Mouse (Mus musculus): ENCODE data around the gene Gm20388. TPM values are rescaled to one million over a fixed set of nuclear protein-coding genes. Genes with fewer than 3 reads are reported as not detected.
A peak's percentile ranks its signal among the peaks of the same experiment; 100 is the strongest.

The Gm20388 gene
- polyA plus RNA-seq, 1 experiment from 2014 or later = not detected

- H3K4me2 ChIP-seq = no peak overlapping the region
- H3K27me3 ChIP-seq (replicated peaks) = peaks cover 93% of the 10 kb centered on the region
- no peaks in the 10 kb centered on the region for H3K36me3 ChIP-seq
- no peak overlapping the region for H3K4me3 ChIP-seq
- WGBS = 79% methylated on average over 12 of the region's 12 CpGs
- H3K9me3 ChIP-seq = no peaks in the 10 kb centered on the region
- peak overlapping the region; percentile 57 for H3K27ac ChIP-seq (replicated peaks)
- no peak overlapping the region for H3K9ac ChIP-seq
- no peak for ATAC-seq (ENCODE audit: extremely low read depth, insufficient number of reproducible peaks, low FRiP score, low TSS enrichment)
- H3K4me1 ChIP-seq = peaks cover 10% of the 10 kb centered on the region
Measured at GRCm38 (mm10) chr8:122712411-122713156, 2801.9 kb downstream of the Gm20388 start.

GRCm38 (mm10) chr8:122713157-122713518 is 2802.5 kb downstream of the Gm20388 start:
- H3K4me3 ChIP-seq = no peak overlapping the region
- H3K36me3 ChIP-seq = no peaks in the 10 kb centered on the region
- H3K9me3 ChIP-seq = no peaks in the 10 kb centered on the region
- no peak overlapping the region for H3K27ac ChIP-seq (replicated peaks)
- no peak overlapping the region for H3K9ac ChIP-seq
- peaks cover 10% of the 10 kb centered on the region for H3K4me1 ChIP-seq
- 87% methylated on average over 5 of the region's 5 CpGs for WGBS
- peaks cover 93% of the 10 kb centered on the region for H3K27me3 ChIP-seq (replicated peaks)
- no peak for ATAC-seq (ENCODE audit: extremely low read depth, insufficient number of reproducible peaks, low FRiP score, low TSS enrichment)
- H3K4me2 ChIP-seq = no peak overlapping the region

GRCm38 (mm10) chr8:122716566-122716965 is 2805.9 kb downstream of the Gm20388 start:
- Histone ChIP-seq H3K9ac (no peak overlapping the region), H3K4me1 (peaks cover 39% of the 10 kb centered on the region), H3K9me3 (no peaks in the 10 kb centered on the region), H3K4me3 (no peak overlapping the region), H3K27me3 (replicated peaks) (peaks cover 79% of the 10 kb centered on the region), H3K27ac (replicated peaks) (no peak overlapping the region), H3K36me3 (no peaks in the 10 kb centered on the region), H3K4me2 (no peak overlapping the region)
- ATAC-seq (ENCODE audit: extremely low read depth, insufficient number of reproducible peaks, low FRiP score, low TSS enrichment) = no peak
- 62% methylated on average over 8 of the region's 8 CpGs for WGBS

GRCm38 (mm10) chr8:122717869-122718509 is 2807.3 kb downstream of the Gm20388 start:
- no peak overlapping the region for H3K9ac ChIP-seq
- no peak overlapping the region for H3K4me3 ChIP-seq
- no peak for ATAC-seq (ENCODE audit: extremely low read depth, insufficient number of reproducible peaks, low FRiP score, low TSS enrichment)
- no peak overlapping the region for H3K27ac ChIP-seq (replicated peaks)
- H3K4me2 ChIP-seq = no peak overlapping the region
- whole genome bisulfite sequencing = 78% methylated on average over 10 of the region's 10 CpGs
- peaks cover 40% of the 10 kb centered on the region for H3K4me1 ChIP-seq
- H3K36me3 ChIP-seq = no peaks in the 10 kb centered on the region
- H3K27me3 ChIP-seq (replicated peaks) = peaks cover 85% of the 10 kb centered on the region
- no peaks in the 10 kb centered on the region for H3K9me3 ChIP-seq

- Histone ChIP-seq H3K36me3 (no peaks in the 10 kb centered on the region), H3K9me3 (no peaks in the 10 kb centered on the region), H3K27ac (replicated peaks) (0 out of 2 replicates have a peak overlapping the region, but pooled peaks have one; percentile 79), H3K27me3 (replicated peaks) (peaks cover 85% of the 10 kb centered on the region), H3K4me2 (peak overlapping the region; percentile 63; the same call in 1 of the 2 replicates), H3K4me1 (peaks cover 44% of the 10 kb centered on the region), H3K9ac (no peak overlapping the region), H3K4me3 (no peak overlapping the region)
- WGBS = 80% methylated on average over 14 of the region's 14 CpGs
- no peak for ATAC-seq (ENCODE audit: extremely low read depth, insufficient number of reproducible peaks, low FRiP score, low TSS enrichment)
Measured at GRCm38 (mm10) chr8:122718711-122719499, 2808.3 kb downstream of the Gm20388 start.

- H3K9me3 ChIP-seq = no peaks in the 10 kb centered on the region
- 4% methylated on average over 7 of the region's 7 CpGs for WGBS
- H3K9ac ChIP-seq = no peak overlapping the region
- ATAC-seq (ENCODE audit: extremely low read depth, insufficient number of reproducible peaks, low FRiP score, low TSS enrichment) = peak; percentile 87
- peak overlapping the region; percentile 79 for H3K27ac ChIP-seq (replicated peaks)
- peaks cover 85% of the 10 kb centered on the region for H3K27me3 ChIP-seq (replicated peaks)
- no peaks in the 10 kb centered on the region for H3K36me3 ChIP-seq
- peak overlapping the region; percentile 63 for H3K4me2 ChIP-seq
- H3K4me3 ChIP-seq = peak overlapping the region; percentile 22
- H3K4me1 ChIP-seq = peaks cover 48% of the 10 kb centered on the region
Measured at GRCm38 (mm10) chr8:122719500-122720065, 2808.9 kb downstream of the Gm20388 start.

- Histone ChIP-seq H3K9ac (peak overlapping the region; percentile 39; the same call in 1 of the 2 replicates), H3K27ac (replicated peaks) (peak overlapping the region; percentile 79), H3K4me1 (peaks cover 48% of the 10 kb centered on the region), H3K36me3 (no peaks in the 10 kb centered on the region), H3K27me3 (replicated peaks) (peaks cover 85% of the 10 kb centered on the region), H3K4me3 (peak overlapping the region; percentile 22), H3K4me2 (peak overlapping the region; percentile 63), H3K9me3 (no peaks in the 10 kb centered on the region)
- peak; percentile 68 for ATAC-seq (ENCODE audit: extremely low read depth, insufficient number of reproducible peaks, low FRiP score, low TSS enrichment)
- 2% methylated on average over 25 of the region's 25 CpGs for WGBS
Measured at GRCm38 (mm10) chr8:122720070-122720729, 2809.6 kb downstream of the Gm20388 start.

GRCm38 (mm10) chr8:122720811-122721640 is 2810.4 kb downstream of the Gm20388 start:
- peaks cover 85% of the 10 kb centered on the region for H3K27me3 ChIP-seq (replicated peaks)
- H3K36me3 ChIP-seq = no peaks in the 10 kb centered on the region
- 34% methylated on average over 14 of the region's 14 CpGs for WGBS
- H3K27ac ChIP-seq (replicated peaks) = peak overlapping the region; percentile 79
- H3K4me2 ChIP-seq = peak overlapping the region; percentile 63
- H3K4me1 ChIP-seq = peaks cover 48% of the 10 kb centered on the region
- H3K9me3 ChIP-seq = no peaks in the 10 kb centered on the region
- peak; percentile 25; the same call in 1 of the 2 replicates for ATAC-seq (ENCODE audit: extremely low read depth, insufficient number of reproducible peaks, low FRiP score, low TSS enrichment)
- peak overlapping the region; percentile 22 for H3K4me3 ChIP-seq
- peak overlapping the region; percentile 39; the same call in 1 of the 2 replicates for H3K9ac ChIP-seq

GRCm38 (mm10) chr8:122725187-122725586 is 2814.5 kb downstream of the Gm20388 start:
- ATAC-seq (ENCODE audit: extremely low read depth, insufficient number of reproducible peaks, low FRiP score, low TSS enrichment) = no peak
- Histone ChIP-seq H3K36me3 (no peaks in the 10 kb centered on the region), H3K9me3 (no peaks in the 10 kb centered on the region), H3K9ac (no peak overlapping the region), H3K4me2 (no peak overlapping the region), H3K27ac (replicated peaks) (no peak overlapping the region), H3K27me3 (replicated peaks) (peaks cover 91% of the 10 kb centered on the region), H3K4me3 (no peak overlapping the region), H3K4me1 (peaks cover 40% of the 10 kb centered on the region)
- 85% methylated on average over 6 of the region's 6 CpGs for WGBS

GRCm38 (mm10) chr8:122726789-122727188 is 2816.1 kb downstream of the Gm20388 start:
- Histone ChIP-seq H3K4me1 (peaks cover 24% of the 10 kb centered on the region), H3K9me3 (no peaks in the 10 kb centered on the region), H3K27ac (replicated peaks) (no peak overlapping the region), H3K4me2 (no peak overlapping the region), H3K27me3 (replicated peaks) (peaks cover 96% of the 10 kb centered on the region), H3K4me3 (no peak overlapping the region), H3K9ac (no peak overlapping the region), H3K36me3 (no peaks in the 10 kb centered on the region)
- no peak for ATAC-seq (ENCODE audit: extremely low read depth, insufficient number of reproducible peaks, low FRiP score, low TSS enrichment)
- 59% methylated on average over 2 of the region's 2 CpGs for WGBS

All from heart, embryonic 13.5 days (tissue).